Mouse (Mus musculus) liver, embryonic 12.5 days (tissue): ENCODE measurements around the gene Ccdc148. TPM values are rescaled to one million over a fixed set of nuclear protein-coding genes. Genes with fewer than 3 reads are reported as not detected.

Experiments
- ATAC-seq: fragments of 200-750 bp; cut with Nextera tagmentation; 2 replicates; pipeline ENCODE4 v1.8.0; 2017; ENCODE audit warnings: moderate number of reproducible peaks, mild to moderate bottlenecking, moderate library complexity
- H3K27ac ChIP-seq: fragments of 300-500 bp; sonication (generic); 2 replicates; pipeline ENCODE4 v1.5.1; 2016; ENCODE audit warnings: mild to moderate bottlenecking
- H3K27me3 ChIP-seq: fragments of 300-500 bp; sonication (generic); replicated peaks from 2 replicates; pipeline ENCODE4 v1.6.1; 2016; ENCODE audit warnings: mild to moderate bottlenecking, moderate library complexity
- H3K36me3 ChIP-seq: fragments of 300-500 bp; sonication (generic); 2 replicates; pipeline ENCODE4 v1.6.1; 2016; ENCODE audit warnings: mild to moderate bottlenecking, moderate library complexity
- H3K4me1 ChIP-seq: fragments of 300-500 bp; sonication (generic); 2 replicates; pipeline ENCODE4 v1.6.1; 2016
- H3K4me2 ChIP-seq: fragments of 300-500 bp; sonication (generic); 2 replicates; pipeline ENCODE4 v1.6.1; 2016; ENCODE audit warnings: mild to moderate bottlenecking, moderate library complexity
- H3K4me3 ChIP-seq: fragments of 300-500 bp; sonication (generic); 2 replicates; pipeline ENCODE4 v1.5.1; 2016; ENCODE audit warnings: mild to moderate bottlenecking, moderate library complexity
- H3K9ac ChIP-seq: fragments of 300-500 bp; sonication (generic); 2 replicates; pipeline ENCODE4 v1.6.1; 2016; ENCODE audit warnings: mild to moderate bottlenecking, moderate library complexity
- H3K9me3 ChIP-seq: fragments of 300-500 bp; sonication (generic); replicated peaks from 2 replicates; pipeline ENCODE4 v1.6.1; 2016; ENCODE audit warnings: mild to moderate bottlenecking, moderate library complexity
- WGBS: fragments of 180-500 bp; shearing (Covaris S2); methylation state at CpG from one replicate; pipeline ENCODE4 v1.1.7; 2016; ENCODE audit not compliant: insufficient replicate concordance; 5-methylcytosine and 5-hydroxymethylcytosine counted together
- polyA plus RNA-seq: library from polyadenylated mRNA; unstranded; fragments of >200 nt; fragmentation: Nextera tagmentation; extraction: Ambion mirVana; gene quantifications from 2 replicates; pipeline ENCODE4 v1.2.1, GENCODE M21; 2016

Gene Ccdc148
- polyA plus RNA-seq, 1 experiment from 2014 or later: 0.17 TPM

GRCm38 (mm10) chr2:58841021-58841420 is 319.5 kb downstream of the Ccdc148 start:
- Histone ChIP-seq H3K4me1 (no peaks in the 10 kb centered on the region), H3K4me3 (no peak overlapping the region), H3K36me3 (no peaks in the 10 kb centered on the region), H3K4me2 (no peak overlapping the region), H3K27me3 (no peaks in the 10 kb centered on the region), H3K9ac (no peak overlapping the region), H3K27ac (no peak overlapping the region), H3K9me3 (no peaks in the 10 kb centered on the region)
- 69% methylated on average over 3 of the region's 3 CpGs for WGBS
- no peak for ATAC-seq

GRCm38 (mm10) chr2:58832253-58832980 is 328.1 kb downstream of the Ccdc148 start:
- ATAC-seq: no peak
- 78% methylated on average over 20 of the region's 20 CpGs for WGBS
- Histone ChIP-seq H3K4me1 (no peaks in the 10 kb centered on the region), H3K4me2 (no peak overlapping the region), H3K36me3 (no peaks in the 10 kb centered on the region), H3K27me3 (no peaks in the 10 kb centered on the region), H3K4me3 (no peak overlapping the region), H3K27ac (no peak overlapping the region), H3K9me3 (0 out of 2 replicates have a peak, but pooled peaks cover 3% of the 10 kb centered on the region), H3K9ac (no peak overlapping the region)

- no peak overlapping the region for H3K27ac ChIP-seq
- H3K4me1 ChIP-seq: no peaks in the 10 kb centered on the region
- no peak overlapping the region for H3K4me3 ChIP-seq
- 0 out of 2 replicates have a peak, but pooled peaks cover 3% of the 10 kb centered on the region for H3K9me3 ChIP-seq
- WGBS: 64% methylated on average over 7 of the region's 7 CpGs
- ATAC-seq: no peak
- H3K36me3 ChIP-seq: no peaks in the 10 kb centered on the region
- no peak overlapping the region for H3K4me2 ChIP-seq
- no peak overlapping the region for H3K9ac ChIP-seq
- no peaks in the 10 kb centered on the region for H3K27me3 ChIP-seq
These were observed 330.3 kb downstream of the Ccdc148 start for GRCm38 (mm10) chr2:58829981-58830742.

GRCm38 (mm10) chr2:58828910-58829600 is 331.4 kb downstream of the Ccdc148 start:
- Histone ChIP-seq H3K4me3 (no peak overlapping the region), H3K4me2 (no peak overlapping the region), H3K27ac (no peak overlapping the region), H3K9ac (no peak overlapping the region), H3K36me3 (no peaks in the 10 kb centered on the region), H3K9me3 (0 out of 2 replicates have a peak, but pooled peaks cover 3% of the 10 kb centered on the region), H3K27me3 (no peaks in the 10 kb centered on the region), H3K4me1 (no peaks in the 10 kb centered on the region)
- no peak for ATAC-seq
- WGBS: 59% methylated on average over 3 of the region's 3 CpGs

GRCm38 (mm10) chr2:58812941-58813340 is 347.5 kb downstream of the Ccdc148 start:
- Histone ChIP-seq H3K4me1 (no peaks in the 10 kb centered on the region), H3K36me3 (no peaks in the 10 kb centered on the region), H3K27me3 (no peaks in the 10 kb centered on the region), H3K4me3 (no peak overlapping the region), H3K9me3 (no peaks in the 10 kb centered on the region), H3K9ac (no peak overlapping the region), H3K4me2 (no peak overlapping the region), H3K27ac (no peak overlapping the region)
- WGBS: 60% methylated on average over 2 of the region's 2 CpGs
- ATAC-seq: no peak

GRCm38 (mm10) chr2:58799623-58800022 is 360.9 kb downstream of the Ccdc148 start:
- H3K27me3 ChIP-seq: no peaks in the 10 kb centered on the region
- H3K4me1 ChIP-seq: no peaks in the 10 kb centered on the region
- no peak overlapping the region for H3K4me2 ChIP-seq
- no peak overlapping the region for H3K4me3 ChIP-seq
- 63% methylated on average over 5 of the region's 5 CpGs for WGBS
- H3K9ac ChIP-seq: no peak overlapping the region
- no peak for ATAC-seq
- no peaks in the 10 kb centered on the region for H3K36me3 ChIP-seq
- H3K27ac ChIP-seq: no peak overlapping the region
- no peaks in the 10 kb centered on the region for H3K9me3 ChIP-seq

- Histone ChIP-seq H3K4me1 (no peaks in the 10 kb centered on the region), H3K9me3 (no peaks in the 10 kb centered on the region), H3K4me2 (no peak overlapping the region), H3K4me3 (no peak overlapping the region), H3K27me3 (no peaks in the 10 kb centered on the region), H3K9ac (no peak overlapping the region), H3K36me3 (no peaks in the 10 kb centered on the region), H3K27ac (no peak overlapping the region)
- ATAC-seq: no peak
- 65% methylated on average over 9 of the region's 9 CpGs for WGBS
These were observed 361.4 kb downstream of the Ccdc148 start for GRCm38 (mm10) chr2:58799126-58799525.

GRCm38 (mm10) chr2:58797506-58797905 is 363.0 kb downstream of the Ccdc148 start:
- H3K27ac ChIP-seq: no peak overlapping the region
- no peaks in the 10 kb centered on the region for H3K27me3 ChIP-seq
- 68% methylated on average over 4 of the region's 4 CpGs for WGBS
- no peak overlapping the region for H3K4me2 ChIP-seq
- H3K36me3 ChIP-seq: no peaks in the 10 kb centered on the region
- H3K9ac ChIP-seq: no peak overlapping the region
- H3K9me3 ChIP-seq: no peaks in the 10 kb centered on the region
- no peak for ATAC-seq
- no peaks in the 10 kb centered on the region for H3K4me1 ChIP-seq
- no peak overlapping the region for H3K4me3 ChIP-seq

- no peak overlapping the region for H3K27ac ChIP-seq
- H3K9me3 ChIP-seq: no peaks in the 10 kb centered on the region
These were observed 365.1 kb downstream of the Ccdc148 start for GRCm38 (mm10) chr2:58795432-58795831.

GRCm38 (mm10) chr2:58794489-58794888 is 366.0 kb downstream of the Ccdc148 start:
- Histone ChIP-seq H3K4me2 (no peak overlapping the region), H3K27ac (no peak overlapping the region), H3K4me3 (no peak overlapping the region), H3K9ac (no peak overlapping the region), H3K27me3 (no peaks in the 10 kb centered on the region), H3K36me3 (no peaks in the 10 kb centered on the region), H3K4me1 (no peaks in the 10 kb centered on the region), H3K9me3 (no peaks in the 10 kb centered on the region)
- ATAC-seq: no peak
- WGBS: 74% methylated on average over 15 of the region's 15 CpGs

More at GRCm38 (mm10) chr2:58795432-58795831, 365.1 kb downstream of the Ccdc148 start:
- WGBS: 64% methylated on average over 5 of the region's 5 CpGs
- Histone ChIP-seq H3K4me1 (no peaks in the 10 kb centered on the region), H3K27me3 (no peaks in the 10 kb centered on the region), H3K36me3 (no peaks in the 10 kb centered on the region), H3K4me3 (no peak overlapping the region), H3K9ac (no peak overlapping the region), H3K4me2 (no peak overlapping the region)
- no peak for ATAC-seq

- Histone ChIP-seq H3K27ac (no peak overlapping the region), H3K9me3 (no peaks in the 10 kb centered on the region), H3K4me2 (no peak overlapping the region), H3K27me3 (no peaks in the 10 kb centered on the region), H3K4me1 (no peaks in the 10 kb centered on the region), H3K36me3 (no peaks in the 10 kb centered on the region), H3K4me3 (no peak overlapping the region), H3K9ac (no peak overlapping the region)
- WGBS: 72% methylated on average over 4 of the region's 4 CpGs
- ATAC-seq: no peak
These were observed 370.1 kb downstream of the Ccdc148 start for GRCm38 (mm10) chr2:58790361-58790760.

- no peaks in the 10 kb centered on the region for H3K4me1 ChIP-seq
- no peak overlapping the region for H3K27ac ChIP-seq
- ATAC-seq: no peak
- no peak overlapping the region for H3K4me3 ChIP-seq
- no peak overlapping the region for H3K4me2 ChIP-seq
- no peaks in the 10 kb centered on the region for H3K36me3 ChIP-seq
- WGBS: 78% methylated on average over 7 of the region's 7 CpGs
- no peaks in the 10 kb centered on the region for H3K9me3 ChIP-seq
- no peak overlapping the region for H3K9ac ChIP-seq
- no peaks in the 10 kb centered on the region for H3K27me3 ChIP-seq
These were observed 370.5 kb downstream of the Ccdc148 start for GRCm38 (mm10) chr2:58789934-58790333.
